Mouse (Mus musculus) liver, embryonic 14.5 days (tissue): ENCODE measurements around the gene C1galt1.

Experiments
- CTCF ChIP-seq: IDR thresholded peaks from 2 replicates; pipeline ENCODE4 v1.5.1; 2016; ENCODE audit warnings: antibody characterized with exemption, low read depth, control low read depth
- EP300 ChIP-seq: IDR thresholded peaks from 2 replicates; pipeline ENCODE4 v1.6.1; 2016; ENCODE audit warnings: antibody characterized with exemption, low read depth

- TF ChIP-seq CTCF = no peak
- TF ChIP-seq EP300 = no peak
These were observed 12.0 kb upstream of the C1galt1 start for GRCm38 (mm10) chr6:7832564-7833175.
